Mouse (Mus musculus): ENCODE results near the gene Snx20.

Gene Snx20

GRCm38 (mm10) chr8:88642734-88643564 lies 7.0 kb upstream of the Snx20 start:
- no peak for DNase-seq (ENCODE audit: low spot score in 2 of 2)

- DNase-seq (ENCODE audit: low spot score in 2 of 2): no peak
Measured at GRCm38 (mm10) chr8:88638908-88639307, 3.0 kb upstream of the Snx20 start.

- DNase-seq (ENCODE audit: low spot score in 2 of 2): no peak
Measured at GRCm38 (mm10) chr8:88637092-88638000, 1.4 kb upstream of the Snx20 start.

- DNase-seq (ENCODE audit: low spot score in 2 of 2): no peak
Measured at GRCm38 (mm10) chr8:88633343-88633765, 2.6 kb downstream of the Snx20 start.

- peak in 1 of 2 experiments; percentile 35 for DNase-seq (ENCODE audit: low spot score in 2 of 2)
Measured at GRCm38 (mm10) chr8:88631081-88631480, 4.8 kb downstream of the Snx20 start.

GRCm38 (mm10) chr8:88630225-88630624 lies 5.7 kb downstream of the Snx20 start:
- no peak for DNase-seq (ENCODE audit: low spot score in 2 of 2)

GRCm38 (mm10) chr8:88628001-88628774 lies 7.7 kb downstream of the Snx20 start:
- DNase-seq (ENCODE audit: low spot score in 2 of 2): no peak

- peak; percentile 57 to 78 for DNase-seq (ENCODE audit: low spot score in 2 of 2)
Measured at GRCm38 (mm10) chr8:88627265-88627991, 8.5 kb downstream of the Snx20 start.

GRCm38 (mm10) chr8:88626940-88627264 lies 9.0 kb downstream of the Snx20 start:
- no peak for DNase-seq (ENCODE audit: low spot score in 2 of 2)

- DNase-seq (ENCODE audit: low spot score in 2 of 2): no peak
Measured at GRCm38 (mm10) chr8:88626433-88626832, 9.5 kb downstream of the Snx20 start.

GRCm38 (mm10) chr8:88624276-88624675 lies 11.7 kb downstream of the Snx20 start:
- peak in 1 of 2 experiments; percentile 12 for DNase-seq (ENCODE audit: low spot score in 2 of 2)

GRCm38 (mm10) chr8:88623351-88623750 lies 12.6 kb downstream of the Snx20 start:
- DNase-seq (ENCODE audit: low spot score in 2 of 2): peak in 1 of 2 experiments; percentile 53

- peak; percentile 64 to 87 for DNase-seq (ENCODE audit: low spot score in 2 of 2)
Measured at GRCm38 (mm10) chr8:88621408-88621807, 14.5 kb downstream of the Snx20 start.

GRCm38 (mm10) chr8:88620931-88621330 lies 15.0 kb downstream of the Snx20 start:
- no peak for DNase-seq (ENCODE audit: low spot score in 2 of 2)

GRCm38 (mm10) chr8:88619513-88619912 lies 16.4 kb downstream of the Snx20 start:
- DNase-seq (ENCODE audit: low spot score in 2 of 2): no peak

- no peak for DNase-seq (ENCODE audit: low spot score in 2 of 2)
Measured at GRCm38 (mm10) chr8:88618612-88619011, 17.3 kb downstream of the Snx20 start.

- DNase-seq (ENCODE audit: low spot score in 2 of 2): no peak
Measured at GRCm38 (mm10) chr8:88614981-88615380, 20.9 kb downstream of the Snx20 start.

- no peak for DNase-seq (ENCODE audit: low spot score in 2 of 2)
Measured at GRCm38 (mm10) chr8:88610271-88610670, 25.7 kb downstream of the Snx20 start.

- no peak for DNase-seq (ENCODE audit: low spot score in 2 of 2)
Measured at GRCm38 (mm10) chr8:88609036-88609435, 26.9 kb downstream of the Snx20 start.

GRCm38 (mm10) chr8:88605361-88606040 lies 30.4 kb downstream of the Snx20 start:
- DNase-seq (ENCODE audit: low spot score in 2 of 2): no peak

All from cerebellum, postnatal 4 days (tissue).